Mouse (Mus musculus) forebrain, embryonic 13.5 days (tissue): ENCODE results near the gene Tmem86b. TPM values are rescaled to one million over a fixed set of nuclear protein-coding genes. Genes with fewer than 3 reads are reported as not detected.
"Not testable (repeated sequence)": the region's sequence is repeated elsewhere in the genome, so short reads cannot be mapped to it uniquely, and the experiment has no call there.

Experiments
- ATAC-seq: fragments of 200-750 bp; cut with Nextera tagmentation; 2 replicates; pipeline ENCODE4 v1.8.0; 2017
- H3K27ac ChIP-seq: fragments of 300-500 bp; sonication (generic); 2 replicates; pipeline ENCODE4 v1.5.1; 2015; ENCODE audit warnings: inconsistent platforms, mild to moderate bottlenecking, moderate library complexity
- H3K27me3 ChIP-seq: fragments of 300-500 bp; sonication (generic); 2 replicates; pipeline ENCODE4 v1.6.1; 2015; ENCODE audit warnings: mild to moderate bottlenecking, inconsistent platforms
- H3K36me3 ChIP-seq: fragments of 300-500 bp; sonication (generic); 2 replicates; pipeline ENCODE4 v1.6.1; 2015; ENCODE audit warnings: mild to moderate bottlenecking, inconsistent platforms; ENCODE audit not compliant: poor library complexity, severe bottlenecking
- H3K4me1 ChIP-seq: fragments of 300-500 bp; sonication (generic); 2 replicates; pipeline ENCODE4 v1.6.1; 2015; ENCODE audit warnings: inconsistent platforms
- H3K4me2 ChIP-seq: fragments of 300-500 bp; sonication (generic); 2 replicates; pipeline ENCODE4 v1.6.1; 2015; ENCODE audit warnings: inconsistent platforms, mild to moderate bottlenecking, moderate library complexity
- H3K4me3 ChIP-seq: fragments of 300-500 bp; sonication (generic); 2 replicates; pipeline ENCODE4 v1.5.1; 2015; ENCODE audit warnings: mild to moderate bottlenecking, inconsistent platforms
- H3K9ac ChIP-seq: fragments of 300-500 bp; sonication (generic); 2 replicates; pipeline ENCODE4 v1.6.1; 2015; ENCODE audit warnings: mild to moderate bottlenecking, inconsistent platforms
- H3K9me3 ChIP-seq: fragments of 300-500 bp; sonication (generic); replicated peaks from 2 replicates; pipeline ENCODE4 v1.6.1; 2016; ENCODE audit warnings: inconsistent platforms
- WGBS: fragments of 180-500 bp; shearing (Covaris S2); methylation state at CpG from one replicate; pipeline ENCODE4 v1.1.7; 2015; 5-methylcytosine and 5-hydroxymethylcytosine counted together
- microRNA-seq: library from miRNA; unstranded; fragments of <30 nt; microRNA quantifications from one replicate; pipeline ENCODE4, GENCODE M21; 2016
- polyA plus RNA-seq: library from polyadenylated mRNA; unstranded; fragments of >200 nt; fragmentation: Nextera tagmentation; extraction: Ambion mirVana; gene quantifications from 2 replicates; pipeline ENCODE4 v1.2.1, GENCODE M21; 2015

Gene Tmem86b
- polyA plus RNA-seq, 1 experiment from 2014 or later: 2.9 TPM

- Histone ChIP-seq H3K4me1 (no peaks in the 10 kb centered on the region), H3K9ac (no peak overlapping the region), H3K36me3 (no peaks in the 10 kb centered on the region), H3K27me3 (no peaks in the 10 kb centered on the region), H3K27ac (no peak overlapping the region), H3K4me2 (no peak overlapping the region), H3K9me3 (no peaks in the 10 kb centered on the region), H3K4me3 (no peak overlapping the region)
- WGBS: 69% methylated on average over 8 of the region's 8 CpGs
- no peak for ATAC-seq
Measured at GRCm38 (mm10) chr7:4612386-4612785, 18.8 kb downstream of the Tmem86b start.

- H3K4me3 ChIP-seq: no peak overlapping the region
- no peak overlapping the region for H3K4me2 ChIP-seq
- H3K27me3 ChIP-seq: no peaks in the 10 kb centered on the region
- H3K9me3 ChIP-seq: no peaks in the 10 kb centered on the region
- no peak overlapping the region for H3K9ac ChIP-seq
- ATAC-seq: no peak
- WGBS: 79% methylated on average over 12 of the region's 12 CpGs
- no peak overlapping the region for H3K27ac ChIP-seq
- H3K36me3 ChIP-seq: no peaks in the 10 kb centered on the region
- no peaks in the 10 kb centered on the region for H3K4me1 ChIP-seq
Measured at GRCm38 (mm10) chr7:4611921-4612341, 19.3 kb downstream of the Tmem86b start.

GRCm38 (mm10) chr7:4611511-4611910 is 19.7 kb downstream of the Tmem86b start:
- Histone ChIP-seq H3K4me1 (no peaks in the 10 kb centered on the region), H3K36me3 (no peaks in the 10 kb centered on the region)
- WGBS: 85% methylated on average over 12 of the region's 12 CpGs

GRCm38 (mm10) chr7:4608002-4608401 is 23.2 kb downstream of the Tmem86b start:
- no peaks in the 10 kb centered on the region for H3K4me1 ChIP-seq
- H3K36me3 ChIP-seq: no peaks in the 10 kb centered on the region
- no peak overlapping the region for H3K4me2 ChIP-seq
- no peak overlapping the region for H3K9ac ChIP-seq
- no peaks in the 10 kb centered on the region for H3K27me3 ChIP-seq
- WGBS: 77% methylated on average over 5 of the region's 5 CpGs
- no peak for ATAC-seq
- no peak overlapping the region for H3K27ac ChIP-seq
- H3K4me3 ChIP-seq: no peak overlapping the region
- no peaks in the 10 kb centered on the region for H3K9me3 ChIP-seq

More at GRCm38 (mm10) chr7:4611511-4611910, 19.7 kb downstream of the Tmem86b start:
- no peak overlapping the region for H3K4me2 ChIP-seq
- no peak overlapping the region for H3K9ac ChIP-seq
- ATAC-seq: no peak
- H3K27me3 ChIP-seq: no peaks in the 10 kb centered on the region
- no peaks in the 10 kb centered on the region for H3K9me3 ChIP-seq
- H3K27ac ChIP-seq: no peak overlapping the region
- H3K4me3 ChIP-seq: no peak overlapping the region

GRCm38 (mm10) chr7:4603873-4604272 is 27.3 kb downstream of the Tmem86b start, which contains the start of gene Ptprh:
TSS of gene Ptprh (minus strand) at chr7:4604041.
- Histone ChIP-seq H3K27ac (no peak within 1 kb of the TSS), H3K4me3 (no peak within 1 kb of the TSS), H3K36me3 (no peaks in the 10 kb centered on the region), H3K9ac (no peak within 1 kb of the TSS), H3K4me2 (no peak within 1 kb of the TSS), H3K27me3 (no peaks in the 10 kb centered on the region), H3K9me3 (no peaks in the 10 kb centered on the region), H3K4me1 (no peaks in the 10 kb centered on the region)
- no peak for ATAC-seq
- 87% methylated on average over 6 of the region's 6 CpGs for WGBS

- Histone ChIP-seq H3K27me3 (no peaks in the 10 kb centered on the region), H3K4me3 (no peak overlapping the region), H3K36me3 (no peaks in the 10 kb centered on the region), H3K27ac (no peak overlapping the region), H3K9ac (no peak overlapping the region), H3K4me1 (no peaks in the 10 kb centered on the region), H3K9me3 (no peaks in the 10 kb centered on the region), H3K4me2 (no peak overlapping the region)
- 86% methylated on average over 6 of the region's 6 CpGs for WGBS
- ATAC-seq: no peak
Measured at GRCm38 (mm10) chr7:4602969-4603368, 28.3 kb downstream of the Tmem86b start.

- not testable (repeated sequence) for H3K27me3 ChIP-seq, H3K36me3 ChIP-seq, H3K9me3 ChIP-seq, H3K4me2 ChIP-seq, H3K27ac ChIP-seq, ATAC-seq, H3K4me1 ChIP-seq, H3K4me3 ChIP-seq, H3K9ac ChIP-seq
- WGBS: 77% methylated on average over 4 of the region's 4 CpGs
Measured at GRCm38 (mm10) chr7:4597046-4597445, 34.2 kb downstream of the Tmem86b start.

- not testable (repeated sequence) for H3K9ac ChIP-seq, H3K4me2 ChIP-seq, H3K36me3 ChIP-seq, H3K4me3 ChIP-seq, ATAC-seq, H3K27me3 ChIP-seq, H3K9me3 ChIP-seq, H3K4me1 ChIP-seq, H3K27ac ChIP-seq
- WGBS: 74% methylated on average over 3 of the region's 3 CpGs
Measured at GRCm38 (mm10) chr7:4581481-4581880, 49.7 kb downstream of the Tmem86b start.

Small RNA genes within 50 kb of the gene (microRNA-seq; reads per million reads assigned to microRNA genes)
- not detected for gene Gm23577

Other genes with a start within 250 kb of the Tmem86b start
- gene Gp6, start 233.7 kb downstream of the Tmem86b start, polyA plus RNA-seq: 0.05 TPM in 2 replicates
- 30.5 and 33.6 TPM in 2 replicates for gene Rdh13, start 185.8 kb downstream of the Tmem86b start, polyA plus RNA-seq
- 4.0 and 5.7 TPM in 2 replicates for gene Eps8l1, start 170.7 kb downstream of the Tmem86b start, polyA plus RNA-seq
- gene Ppp1r12c, start 129.7 kb downstream of the Tmem86b start, polyA plus RNA-seq: 33.8 and 36.8 TPM in 2 replicates
- 3.9 and 5.7 TPM in 2 replicates for gene Tnnt1, start 115.0 kb downstream of the Tmem86b start, polyA plus RNA-seq
- gene Tnni3, start 107.2 kb downstream of the Tmem86b start, polyA plus RNA-seq: 0.89 and 4.9 TPM in 2 replicates
- gene Dnaaf3, start 99.0 kb downstream of the Tmem86b start, polyA plus RNA-seq: 1.4 and 2.0 TPM in 2 replicates
- 64.0 and 86.3 TPM in 2 replicates for gene Syt5, start 83.9 kb downstream of the Tmem86b start, polyA plus RNA-seq
- 0.09 and 0.13 TPM in 2 replicates for gene Ptprh, start 27.4 kb downstream of the Tmem86b start, polyA plus RNA-seq
- 7.8 and 8.1 TPM in 2 replicates for gene Ppp6r1, start 27.6 kb upstream of the Tmem86b start, polyA plus RNA-seq
- gene Hspbp1, start 53.6 kb upstream of the Tmem86b start, polyA plus RNA-seq: 117 and 125 TPM in 2 replicates
- 6.1 and 6.5 TPM in 2 replicates for gene Brsk1, start 59.2 kb upstream of the Tmem86b start, polyA plus RNA-seq
- 0.27 and 0.29 TPM in 2 replicates for gene Tmem150b, start 93.8 kb upstream of the Tmem86b start, polyA plus RNA-seq
- 75.3 and 84.3 TPM in 2 replicates for gene Kmt5c, start 108.7 kb upstream of the Tmem86b start, polyA plus RNA-seq
- gene Cox6b2, start 121.7 kb upstream of the Tmem86b start, polyA plus RNA-seq: 17.8 and 22.1 TPM in 2 replicates
- gene Fam71e2, start 139.9 kb upstream of the Tmem86b start, polyA plus RNA-seq: not detected in 2 replicates
- gene Il11, start 151.4 kb upstream of the Tmem86b start, polyA plus RNA-seq: 0.17 and 0.40 TPM in 2 replicates
- not detected in 2 replicates for gene Tmem190, start 151.5 kb upstream of the Tmem86b start, polyA plus RNA-seq
- gene Tmem238, start 158.2 kb upstream of the Tmem86b start, polyA plus RNA-seq: 2.6 and 2.7 TPM in 2 replicates
- gene Rpl28, start 161.5 kb upstream of the Tmem86b start, polyA plus RNA-seq: 244 and 284 TPM in 2 replicates
- 398 and 454 TPM in 2 replicates for gene Ube2s, start 181.2 kb upstream of the Tmem86b start, polyA plus RNA-seq
- 5.6 and 7.1 TPM in 2 replicates for gene Shisa7, start 213.3 kb upstream of the Tmem86b start, polyA plus RNA-seq
- gene Isoc2b, start 238.8 kb upstream of the Tmem86b start, polyA plus RNA-seq: 2.7 and 3.4 TPM in 2 replicates
- gene Isoc2a, start 245.7 kb upstream of the Tmem86b start, polyA plus RNA-seq: 0.63 and 0.77 TPM in 2 replicates